Mouse (Mus musculus) small intestine, adult 10 weeks (tissue): ENCODE measurements around the gene Trpt1. TPM values are rescaled to one million over a fixed set of nuclear protein-coding genes. Genes with fewer than 3 reads are reported as not detected.

ENCODE experiments used
- polyA plus RNA-seq: library from polyadenylated mRNA; stranded (reverse); fragments of 350-450 nt; fragmentation: Illumina TruSeq; extraction: RNeasy Lipid Tissue Mini Kit (QIAGEN cat#74804); gene quantifications from one replicate; pipeline ENCODE4 v1.2.3, GENCODE M21; 2014; ENCODE audit warnings: low replicate concordance

Trpt1 gene
- polyA plus RNA-seq, result 0.41 TPM

DNA sequence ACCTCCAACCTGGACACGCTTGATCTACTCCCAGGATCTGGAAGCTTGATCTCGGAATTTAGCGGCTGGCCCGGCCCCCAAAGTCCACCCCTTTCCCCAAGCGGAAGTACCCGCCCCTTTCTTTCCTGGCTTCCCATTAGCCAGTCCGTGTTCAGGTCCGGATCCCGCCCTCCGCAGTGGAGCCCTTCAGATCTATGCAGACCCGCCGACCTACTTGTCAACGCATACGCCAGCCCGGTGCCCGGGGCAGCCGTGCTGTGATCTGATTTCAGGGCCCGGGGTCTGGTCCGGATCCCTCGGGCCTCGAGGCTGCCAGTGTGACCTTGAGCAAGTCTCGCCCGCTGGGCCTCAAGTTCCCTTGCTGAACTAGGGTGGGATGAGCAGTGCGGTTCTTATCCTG is at the start of gene Trpt1, which contains the start of gene Nudt22:
Gene Trpt1, plus strand, starts transcription at position 126 of the 400 bp plus-strand sequence.
Gene Nudt22, minus strand, starts transcription at position 112 of the 400 bp plus-strand sequence.

GRCm38 (mm10) chr19:6974211-6975205 is 21.4 kb upstream of the Trpt1 start, which contains the start of gene Ppp1r14b:
TSS of gene Ppp1r14b (plus strand) at chr19:6974968.

GRCm38 (mm10) chr19:6975537-6976521 is 20.1 kb upstream of the Trpt1 start, which contains the start of gene Plcb3:
TSS of gene Plcb3 (minus strand) at chr19:6976470.

DNA sequence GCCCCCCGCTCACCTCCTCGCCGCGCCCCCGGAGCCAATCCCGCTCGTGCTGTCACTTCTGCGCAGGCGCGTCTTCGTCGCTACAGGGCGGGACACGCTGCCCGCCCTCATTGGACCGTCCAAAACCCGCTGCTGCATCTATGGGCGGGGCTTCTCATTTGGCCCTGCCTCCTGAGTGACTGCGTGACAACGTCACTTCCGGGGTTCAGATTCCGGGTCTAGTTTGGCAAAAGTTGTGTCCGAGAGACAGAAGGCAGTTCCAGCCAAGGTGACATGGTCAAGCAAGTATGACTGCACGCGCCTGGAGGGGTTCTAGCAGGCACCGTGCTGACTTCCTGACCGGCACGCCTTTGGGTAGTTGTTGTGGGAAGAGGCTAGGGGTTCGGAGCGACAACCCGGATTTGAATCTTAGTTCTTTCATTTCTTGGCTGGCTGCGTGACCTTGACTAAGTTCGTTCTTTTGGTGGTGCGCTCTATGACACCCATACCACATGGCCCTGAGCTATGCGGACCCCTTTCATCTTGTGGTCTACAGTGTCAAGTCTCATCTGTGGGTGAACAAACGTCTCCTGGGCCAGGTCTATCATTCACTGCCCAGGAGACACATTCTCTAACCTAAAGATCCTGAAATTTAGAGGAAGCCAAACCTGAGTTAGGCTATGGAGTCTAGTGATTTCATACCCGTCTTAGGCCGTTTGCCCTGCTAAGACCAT is 15.4 kb upstream of the Trpt1 start, which contains the start of gene Fkbp2:
Gene Fkbp2, minus strand, starts transcription at position 121 of the 713 bp plus-strand sequence.

DNA sequence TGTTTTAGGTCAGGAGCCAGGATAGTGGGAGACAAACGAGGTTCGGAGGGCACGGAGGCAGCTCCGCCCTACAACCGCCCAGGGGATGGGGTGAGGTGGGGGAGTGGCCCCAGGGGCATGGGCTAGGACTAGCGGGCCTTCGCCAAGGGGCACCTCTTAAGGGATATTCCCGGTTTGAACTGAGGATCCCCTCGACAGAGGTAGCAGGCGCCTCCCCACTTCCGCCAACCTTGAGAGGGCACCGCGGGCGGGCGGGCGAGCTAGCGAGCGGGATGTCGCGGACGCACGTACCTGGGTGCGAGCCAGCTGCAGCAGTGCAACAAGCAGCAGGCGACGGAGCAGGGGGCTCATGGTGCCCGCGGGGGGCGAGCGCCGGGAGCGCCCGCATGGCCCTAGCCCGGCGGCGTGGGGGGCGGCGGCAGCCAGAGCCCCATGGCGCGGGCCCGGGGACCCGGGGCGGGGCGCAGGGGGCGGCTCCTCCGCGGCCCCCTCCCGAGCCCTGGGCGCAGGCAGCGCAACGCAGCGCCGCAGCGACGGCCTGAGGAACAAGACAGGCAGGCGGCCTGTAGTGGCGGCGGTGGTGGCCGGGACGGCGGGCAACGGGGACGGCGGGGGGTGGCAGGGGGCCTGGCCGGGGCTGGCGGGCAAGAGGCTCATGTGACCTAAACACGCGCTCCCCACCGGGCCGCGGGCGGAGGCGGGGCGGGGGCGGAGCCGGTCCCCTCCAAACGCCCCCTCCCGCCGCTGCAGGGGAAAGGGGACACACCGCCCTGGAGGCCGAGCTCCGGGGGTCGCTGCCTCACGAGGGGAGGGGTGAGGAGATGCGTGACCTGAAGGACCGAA is 8.6 kb upstream of the Trpt1 start, which contains the start of gene Vegfb:
Gene Vegfb, minus strand, starts transcription at position 591 of the 843 bp plus-strand sequence.

DNA sequence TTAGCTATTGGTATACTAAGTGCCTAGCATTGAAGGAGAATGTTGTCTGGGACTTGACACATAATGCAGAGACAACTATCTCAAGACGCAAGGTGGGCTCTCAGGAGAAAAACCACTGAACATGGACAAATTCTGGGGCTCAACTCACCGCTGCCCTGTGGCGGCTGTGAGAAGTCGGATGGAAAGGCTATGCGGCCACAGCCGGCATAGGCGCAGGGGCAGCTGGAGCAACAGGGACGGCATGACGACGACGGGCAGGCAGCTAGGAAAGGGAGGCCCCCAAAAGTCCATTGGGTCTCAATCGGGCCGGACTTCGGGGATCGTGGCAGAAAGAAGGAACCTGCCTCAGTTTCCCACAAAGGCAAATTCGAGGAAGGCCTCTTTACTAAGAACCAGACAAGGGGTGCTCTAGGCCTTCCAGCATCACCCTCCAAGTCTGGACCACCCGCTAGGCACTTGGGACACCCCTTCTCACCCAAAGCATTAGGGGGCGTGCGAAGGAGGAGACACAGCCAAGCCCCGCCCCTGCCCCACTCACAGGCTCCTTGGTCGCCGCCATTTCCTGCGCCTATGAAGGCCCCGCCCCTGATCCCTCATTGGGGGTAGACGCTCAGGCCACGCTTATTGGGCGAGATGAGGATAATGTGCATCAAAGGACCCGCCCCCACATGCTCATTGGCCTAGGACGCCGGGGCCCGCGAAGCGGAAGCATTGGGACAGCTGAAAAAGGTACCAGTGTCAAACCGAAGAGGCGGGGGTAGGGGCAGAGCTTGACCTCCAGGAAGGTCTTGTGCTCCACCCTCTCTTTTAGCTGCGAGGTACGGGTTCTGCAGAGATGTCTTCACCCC is 3.7 kb upstream of the Trpt1 start, which contains the start of gene Dnajc4:
Gene Dnajc4, minus strand, starts transcription at position 562 of the 848 bp plus-strand sequence.

DNA sequence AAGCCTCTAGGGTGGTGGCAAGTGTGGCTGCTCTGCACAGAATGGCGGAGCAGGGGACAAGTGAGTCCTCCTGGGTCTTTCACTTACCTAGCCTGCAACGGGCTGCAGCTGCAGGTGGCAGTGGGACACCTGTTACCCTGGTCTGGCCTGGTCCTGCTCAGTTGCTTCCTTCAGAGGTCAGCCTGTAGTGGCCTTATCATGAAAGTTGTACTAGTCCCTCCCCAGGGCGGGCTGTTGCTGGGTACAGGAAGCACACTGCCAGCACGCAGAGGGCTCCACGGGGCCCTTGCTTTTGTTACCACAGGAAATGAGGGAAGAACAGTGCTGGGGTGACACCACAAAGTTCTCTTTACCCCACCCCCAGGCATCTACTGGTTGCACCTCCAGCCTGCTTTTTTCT is 23.3 kb downstream of the Trpt1 start, which contains the start of gene Fermt3:
Gene Fermt3, minus strand, starts transcription at position 279 of the 400 bp plus-strand sequence.

GRCm38 (mm10) chr19:7039841-7040636 is 44.1 kb downstream of the Trpt1 start, which contains the start of gene Stip1:
TSS of gene Stip1 (minus strand) at chr19:7039967.

Other genes starting within 250 kb of the Trpt1 start
- not detected for gene Rps6ka4, start 155.5 kb upstream of the Trpt1 start, polyA plus RNA-seq
- gene Ccdc88b, start 137.9 kb upstream of the Trpt1 start, polyA plus RNA-seq, result not detected
- 6.8 TPM for gene Trmt112, start 86.4 kb upstream of the Trpt1 start, polyA plus RNA-seq
- gene Prdx5, start 86.0 kb upstream of the Trpt1 start, polyA plus RNA-seq, result 30.6 TPM
- 16.2 TPM for gene Esrra, start 74.3 kb upstream of the Trpt1 start, polyA plus RNA-seq
- gene Catsperz, start 70.8 kb upstream of the Trpt1 start, polyA plus RNA-seq, result not detected
- not detected for gene Kcnk4, start 61.6 kb upstream of the Trpt1 start, polyA plus RNA-seq
- gene Bad, start 54.3 kb upstream of the Trpt1 start, polyA plus RNA-seq, result 0.41 TPM
- gene Gpr137, start 53.7 kb upstream of the Trpt1 start, polyA plus RNA-seq, result not detected
- 4.2 TPM for gene Ppp1r14b, start 21.2 kb upstream of the Trpt1 start, polyA plus RNA-seq
- gene Plcb3, start 19.7 kb upstream of the Trpt1 start, polyA plus RNA-seq, result 18.0 TPM
- gene Fkbp2, start 15.6 kb upstream of the Trpt1 start, polyA plus RNA-seq, result 7.6 TPM
- gene Vegfb, start 8.5 kb upstream of the Trpt1 start, polyA plus RNA-seq, result 1.9 TPM
- not detected for gene Dnajc4, start 3.6 kb upstream of the Trpt1 start, polyA plus RNA-seq
- gene Nudt22, start within 50 bp of the Trpt1 start, polyA plus RNA-seq, result not detected
- gene Fermt3, start 23.3 kb downstream of the Trpt1 start, polyA plus RNA-seq, result 0.15 TPM
- 19.6 TPM for gene Stip1, start 43.8 kb downstream of the Trpt1 start, polyA plus RNA-seq
- gene Macrod1, start 60.7 kb downstream of the Trpt1 start, polyA plus RNA-seq, result 1.7 TPM
- gene Flrt1, start 109.6 kb downstream of the Trpt1 start, polyA plus RNA-seq, result not detected
- 7.0 TPM for gene Otub1, start 210.2 kb downstream of the Trpt1 start, polyA plus RNA-seq
- gene Cox8a, start 221.5 kb downstream of the Trpt1 start, polyA plus RNA-seq, result 78.7 TPM
- 7.6 TPM for gene Naa40, start 245.1 kb downstream of the Trpt1 start, polyA plus RNA-seq